Mouse (Mus musculus) liver, postnatal 0 days (tissue): Measurements from ENCODE around the gene Zbed6.

Experiments used
- CTCF ChIP-seq: sonication (generic); IDR thresholded peaks from 2 replicates; pipeline ENCODE4 v1.5.1; 2016; ENCODE audit warnings: antibody characterized with exemption, low read depth
- EP300 ChIP-seq: IDR thresholded peaks from 2 replicates; pipeline ENCODE4 v1.6.1; 2016; ENCODE audit warnings: antibody characterized with exemption, low read depth, mild to moderate bottlenecking

DNA sequence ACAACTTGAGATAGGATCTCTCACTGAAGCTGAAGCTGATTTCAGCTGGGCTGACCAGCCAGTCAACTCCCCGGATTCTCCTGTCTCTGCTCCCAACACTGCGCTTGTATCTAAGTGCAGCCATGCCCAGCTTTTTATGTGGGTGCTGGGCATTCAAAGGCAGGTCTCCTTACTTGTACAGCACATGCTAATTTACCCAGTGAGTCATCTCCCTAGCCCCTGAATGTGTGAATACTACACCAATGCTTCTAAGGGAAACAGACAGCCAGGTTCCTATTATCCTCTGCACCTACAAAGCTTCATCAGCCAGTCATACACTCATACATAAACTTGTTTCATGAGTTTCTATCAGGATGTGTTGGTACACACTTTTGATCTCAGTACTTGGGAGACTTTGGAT, 19.5 kb downstream of the Zbed6 start:
- TF ChIP-seq CTCF (no peak), EP300 (no peak)
